Mouse (Mus musculus) embryonic facial prominence, embryonic 11.5 days (tissue): ENCODE measurements at regions not wholly inside any gene's neighbourhood (a gene's known extent, or its start where the extent isn't known, plus 50 kb on each side); places are given as distances from the start of the nearest gene placed in this dataset.

ENCODE experiments used
- ATAC-seq: fragments of 200-750 bp; cut with Nextera tagmentation; replicated peaks from 2 replicates; pipeline ENCODE4 v1.8.0; 2017; ENCODE audit warnings: low read depth; ENCODE audit not compliant: insufficient number of reproducible peaks, low FRiP score, low TSS enrichment
- DNase-seq: peaks from one replicate; pipeline ENCODE4 v3.0.0-alpha.2; 2015; ENCODE audit warnings: low spot score
- H3K27ac ChIP-seq: fragments of 300-500 bp; sonication (generic); replicated peaks from 2 replicates; pipeline ENCODE4 v1.5.1; 2014; ENCODE audit warnings: mild to moderate bottlenecking, low read depth, low read length, control low read depth
- H3K27me3 ChIP-seq: fragments of 300-500 bp; sonication (generic); 2 replicates; pipeline ENCODE4 v1.6.1; 2014; ENCODE audit warnings: mild to moderate bottlenecking, low read length, moderate library complexity, mixed read lengths; ENCODE audit not compliant: control insufficient read depth, insufficient read depth
- H3K36me3 ChIP-seq: fragments of 300-500 bp; sonication (generic); replicated peaks from 2 replicates; pipeline ENCODE4 v1.6.1; 2014; ENCODE audit warnings: low read depth, mild to moderate bottlenecking, low read length, moderate library complexity, mixed read lengths; ENCODE audit not compliant: control insufficient read depth, insufficient read depth
- H3K4me1 ChIP-seq: fragments of 300-500 bp; sonication (generic); 2 replicates; pipeline ENCODE4 v1.6.1; 2014; ENCODE audit warnings: low read length, mixed read lengths; ENCODE audit not compliant: control insufficient read depth, insufficient read depth
- H3K4me2 ChIP-seq: fragments of 300-500 bp; sonication (generic); 2 replicates; pipeline ENCODE4 v1.6.1; 2014; ENCODE audit warnings: low read depth, mild to moderate bottlenecking, control low read depth, low read length, moderate library complexity
- H3K4me3 ChIP-seq: fragments of 300-500 bp; sonication (generic); 2 replicates; pipeline ENCODE4 v1.5.1; 2014; ENCODE audit warnings: low read depth, low read length, control low read depth
- H3K9ac ChIP-seq: fragments of 300-500 bp; sonication (generic); replicated peaks from 2 replicates; pipeline ENCODE4 v1.6.1; 2014; ENCODE audit warnings: mild to moderate bottlenecking, control low read depth, low read length
- H3K9me3 ChIP-seq: fragments of 300-500 bp; sonication (generic); replicated peaks from 2 replicates; pipeline ENCODE4 v1.6.1; 2016; ENCODE audit warnings: mild to moderate bottlenecking, low read length, inconsistent platforms, mixed read lengths; ENCODE audit not compliant: control insufficient read depth
- WGBS: fragments of 180-500 bp; shearing (Covaris S2); extraction: QIAGEN DNeasy Blood & Tissue Kit; methylation state at CpG from one replicate; pipeline ENCODE4 v1.1.7; 2014; 5-methylcytosine and 5-hydroxymethylcytosine counted together

DNA sequence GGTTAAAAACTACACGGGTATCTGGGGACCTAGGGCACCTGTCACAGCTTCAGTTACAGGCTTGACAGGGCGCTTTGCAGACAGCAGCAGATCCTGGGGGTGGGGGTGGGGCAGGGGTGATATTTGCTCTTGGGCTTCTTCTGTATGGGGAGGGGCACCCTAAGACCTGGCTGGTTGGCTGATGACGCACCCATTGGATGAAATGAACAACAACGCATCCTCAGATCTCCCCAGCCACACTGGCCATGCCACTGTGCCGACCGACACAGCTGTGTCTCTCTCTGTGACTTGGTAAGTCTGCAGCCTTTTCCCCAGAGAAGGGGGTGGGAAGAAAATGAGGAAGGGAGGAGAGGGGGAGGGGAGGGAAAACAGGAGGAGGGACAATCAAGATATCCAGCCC is 114.3 kb downstream of the Tfap2c start:
- ATAC-seq, result no peak
- no peak overlapping the region for H3K9ac ChIP-seq

DNA sequence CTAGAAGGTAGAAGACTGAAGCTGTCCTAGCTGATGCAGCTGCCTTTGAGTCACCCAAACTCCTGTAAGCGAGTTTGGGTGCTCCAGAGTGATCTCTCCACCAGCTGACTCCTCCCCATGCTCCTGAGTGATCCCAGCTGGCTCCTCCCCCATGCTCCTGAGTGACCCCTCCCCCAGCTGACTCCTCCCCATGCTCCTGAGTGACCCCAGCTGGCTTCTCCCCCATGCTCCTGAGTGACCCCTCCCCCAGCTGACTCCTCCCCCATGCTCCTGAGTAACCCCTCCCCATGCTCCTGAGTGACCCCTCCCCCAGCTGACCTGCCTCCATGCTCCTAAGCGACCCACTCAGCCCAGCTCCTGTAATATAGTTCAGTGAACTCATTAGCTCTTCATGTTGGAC is 123.7 kb downstream of the Tfap2c start:
- H3K27ac ChIP-seq, result no peak overlapping the region
- no peaks in the 10 kb centered on the region for H3K27me3 ChIP-seq
- no peaks in the 10 kb centered on the region for H3K4me1 ChIP-seq
- ATAC-seq (no peak), DNase-seq (no peak)
- 14% methylated on average over 2 of the region's 2 CpGs for WGBS
- no peaks in the 10 kb centered on the region for H3K36me3 ChIP-seq
- H3K4me2 ChIP-seq, result no peak overlapping the region
- H3K4me3 ChIP-seq, result no peak overlapping the region
- H3K9ac ChIP-seq, result no peak overlapping the region
- H3K9me3 ChIP-seq, result no peaks in the 10 kb centered on the region

More for the DNA sequence above, 114.3 kb downstream of the Tfap2c start:
- Histone ChIP-seq H3K9me3 (no peaks in the 10 kb centered on the region), H3K4me1 (peaks cover 7% of the 10 kb centered on the region; the same call in 1 of the 2 replicates), H3K27me3 (no peaks in the 10 kb centered on the region), H3K4me2 (peak overlapping the region; percentile 13; the same call in 1 of the 2 replicates), H3K27ac (no peak overlapping the region), H3K4me3 (no peak overlapping the region), H3K36me3 (no peaks in the 10 kb centered on the region)
- DNase-seq, result no peak
- WGBS, result 8% methylated on average over 6 of the region's 6 CpGs

DNA sequence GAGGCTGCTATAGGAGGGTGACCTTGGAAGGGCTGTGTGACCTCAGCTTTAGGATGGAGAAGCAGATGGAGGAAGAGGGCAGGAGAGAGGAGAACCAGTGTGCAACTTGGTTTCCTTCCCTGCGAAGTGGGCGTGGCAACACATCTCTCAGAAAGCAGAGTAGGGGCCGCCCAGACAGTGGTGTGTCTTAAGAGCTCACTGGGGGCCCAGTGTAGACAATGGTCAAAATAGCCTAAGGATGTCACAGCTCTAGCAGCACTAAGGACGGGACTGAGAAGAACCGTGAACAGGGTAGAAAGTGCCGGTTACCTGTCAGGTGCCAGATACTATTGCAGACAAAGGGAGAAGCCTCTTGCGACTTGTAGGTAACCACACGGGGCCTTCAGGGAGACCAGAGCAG is 125.2 kb downstream of the Tfap2c start:
- DNase-seq, result no peak
- Histone ChIP-seq H3K4me1 (no peaks in the 10 kb centered on the region), H3K27me3 (no peaks in the 10 kb centered on the region), H3K9me3 (no peaks in the 10 kb centered on the region), H3K27ac (no peak overlapping the region), H3K4me2 (no peak overlapping the region; the same call in 1 of the 2 replicates), H3K9ac (no peak overlapping the region), H3K36me3 (no peaks in the 10 kb centered on the region), H3K4me3 (no peak overlapping the region)
- ATAC-seq, result no peak
- WGBS, result 76% methylated on average over 8 of the region's 8 CpGs

DNA sequence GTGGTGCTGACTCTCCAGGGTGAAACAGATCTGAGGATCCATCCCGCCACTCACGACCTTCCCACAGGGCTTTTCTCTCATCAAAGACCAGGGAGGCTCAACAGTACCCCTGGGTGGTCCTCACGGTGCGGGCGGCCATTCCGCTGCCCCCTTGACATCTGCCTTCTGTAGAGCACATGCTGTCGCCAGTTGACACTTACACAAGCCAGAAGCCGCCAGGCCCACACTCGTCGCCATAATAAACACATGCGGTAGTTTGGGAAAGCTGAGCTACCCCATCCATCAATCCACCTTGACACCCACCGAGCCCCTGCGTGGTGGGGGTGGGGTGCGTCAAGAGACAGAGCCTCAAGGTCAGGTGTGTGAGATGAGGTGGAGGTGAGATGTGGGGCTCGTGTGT is 125.7 kb downstream of the Tfap2c start:
- WGBS, result 62% methylated on average over 15 of the region's 15 CpGs
- no peaks in the 10 kb centered on the region for H3K9me3 ChIP-seq
- ATAC-seq, result no peak
- no peak overlapping the region for H3K4me3 ChIP-seq
- H3K9ac ChIP-seq, result no peak overlapping the region
- no peak overlapping the region for H3K4me2 ChIP-seq
- H3K27ac ChIP-seq, result no peak overlapping the region
- H3K4me1 ChIP-seq, result no peaks in the 10 kb centered on the region
- H3K27me3 ChIP-seq, result no peaks in the 10 kb centered on the region
- no peak for DNase-seq
- no peaks in the 10 kb centered on the region for H3K36me3 ChIP-seq

DNA sequence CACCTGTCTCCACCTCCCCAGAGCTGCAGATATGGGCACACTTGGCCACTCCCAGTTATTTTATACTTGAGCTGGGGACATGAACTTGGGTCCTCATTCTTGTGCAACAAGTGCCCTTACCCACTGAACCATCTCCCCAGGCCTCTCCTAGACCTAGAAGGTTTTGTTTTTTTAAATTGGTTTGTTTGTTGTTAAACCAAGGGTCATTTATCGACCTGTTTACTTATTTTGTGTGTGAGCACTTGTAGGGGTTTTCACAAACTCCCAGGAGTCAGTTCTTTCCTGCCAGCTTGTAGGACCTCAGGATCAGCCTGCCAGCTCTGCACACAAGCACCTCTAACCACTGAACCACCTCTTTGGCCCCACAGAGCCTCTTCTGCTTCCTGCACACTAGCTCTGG is 140.8 kb downstream of the Tfap2c start:
- Histone ChIP-seq H3K9me3 (no peaks in the 10 kb centered on the region), H3K36me3 (no peaks in the 10 kb centered on the region), H3K4me3 (no peak overlapping the region), H3K27me3 (no peaks in the 10 kb centered on the region), H3K4me1 (no peaks in the 10 kb centered on the region), H3K4me2 (no peak overlapping the region), H3K9ac (no peak overlapping the region), H3K27ac (no peak overlapping the region)
- ATAC-seq, result no peak
- whole genome bisulfite sequencing, result 96% methylated on average over 1 of the region's 1 CpGs
- no peak for DNase-seq

DNA sequence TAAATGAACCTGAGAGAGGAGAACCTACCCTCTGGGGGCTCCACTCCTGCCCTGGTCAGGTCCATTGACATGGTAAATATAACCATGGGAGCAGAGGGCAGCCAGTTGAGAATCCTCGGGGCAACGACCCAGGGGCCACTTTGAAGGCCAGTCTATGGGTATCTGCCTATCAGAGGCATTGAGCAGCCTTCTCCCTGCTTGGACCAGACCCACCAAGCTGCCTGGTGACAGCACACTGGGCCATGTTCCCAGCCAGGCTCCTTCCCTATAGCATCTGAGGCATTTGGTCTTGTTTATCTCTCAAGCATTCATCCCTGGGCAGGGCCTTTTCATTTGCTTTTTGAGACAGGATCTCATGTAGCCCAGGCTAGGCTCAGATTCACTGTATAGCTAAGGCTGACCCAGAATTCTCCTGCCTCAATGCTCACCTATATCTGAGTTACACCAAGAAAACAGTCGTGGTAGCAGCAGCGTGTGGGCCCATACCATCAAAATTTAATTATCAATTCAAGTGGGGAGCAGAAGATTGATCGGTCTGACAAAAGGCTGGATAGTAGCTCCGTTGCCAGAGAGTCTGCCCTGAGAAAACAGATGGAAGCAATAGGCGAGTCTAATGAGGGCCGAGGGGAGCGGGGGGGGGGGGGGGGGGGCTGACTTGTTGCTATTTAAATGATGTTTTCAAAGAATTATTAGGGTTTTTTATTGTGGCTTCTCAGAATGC is 141.7 kb downstream of the Tfap2c start:
- no peak for DNase-seq
- Histone ChIP-seq H3K9ac (no peak overlapping the region), H3K9me3 (no peaks in the 10 kb centered on the region), H3K27ac (no peak overlapping the region), H3K36me3 (no peaks in the 10 kb centered on the region), H3K4me2 (no peak overlapping the region), H3K4me3 (no peak overlapping the region), H3K27me3 (no peaks in the 10 kb centered on the region), H3K4me1 (no peaks in the 10 kb centered on the region)
- 43% methylated on average over 9 of the region's 9 CpGs for WGBS
- ATAC-seq, result no peak; the same call in 1 of the 2 replicates

DNA sequence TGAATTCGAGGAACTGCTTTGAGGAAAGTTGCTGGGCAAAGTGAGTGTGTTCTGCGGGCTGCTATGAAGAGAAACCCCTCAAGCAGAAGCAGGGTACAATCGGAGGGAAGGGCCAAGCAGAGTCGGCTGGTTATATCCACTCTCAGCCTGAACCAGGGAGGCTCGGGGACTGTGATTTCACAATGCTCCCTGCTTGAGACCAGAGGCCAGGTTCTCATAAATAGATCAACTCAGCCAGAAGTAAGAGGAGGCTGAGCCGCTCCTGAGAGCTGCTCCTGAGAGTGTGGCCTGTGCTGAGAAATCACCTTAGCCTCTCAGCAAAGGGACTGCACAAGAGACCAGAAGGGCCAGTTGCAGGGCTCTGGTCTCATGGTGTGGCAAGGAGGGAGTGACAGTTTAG is 149.6 kb downstream of the Tfap2c start:
- Histone ChIP-seq H3K27me3 (no peaks in the 10 kb centered on the region), H3K36me3 (no peaks in the 10 kb centered on the region), H3K4me2 (no peak overlapping the region), H3K9me3 (no peaks in the 10 kb centered on the region), H3K9ac (no peak overlapping the region), H3K4me1 (no peaks in the 10 kb centered on the region), H3K4me3 (no peak overlapping the region), H3K27ac (no peak overlapping the region)
- no peak for DNase-seq
- 72% methylated on average over 6 of the region's 6 CpGs for WGBS
- ATAC-seq, result no peak

DNA sequence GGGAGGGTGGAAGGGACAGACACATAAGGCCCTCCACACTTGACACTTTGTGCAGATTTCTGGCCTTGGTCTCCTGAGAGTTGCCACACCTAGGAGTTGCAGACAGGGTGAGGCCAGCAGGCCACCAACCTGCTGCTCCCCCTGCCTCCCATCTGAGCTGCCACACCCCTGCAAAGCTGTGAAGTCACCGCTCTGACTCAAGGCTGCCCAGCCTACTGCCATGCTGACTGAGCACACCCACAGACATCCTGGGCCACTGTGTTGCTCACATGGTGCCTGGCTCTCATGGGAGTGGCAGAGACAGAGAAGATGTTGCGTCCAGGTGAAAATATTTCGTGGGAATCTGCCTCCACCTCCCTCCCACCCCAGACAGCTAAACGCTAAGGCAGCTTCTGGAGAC is 150.3 kb downstream of the Tfap2c start:
- DNase-seq, result no peak
- H3K4me1 ChIP-seq, result no peaks in the 10 kb centered on the region
- no peaks in the 10 kb centered on the region for H3K36me3 ChIP-seq
- WGBS, result 81% methylated on average over 4 of the region's 4 CpGs
- no peak overlapping the region for H3K9ac ChIP-seq
- no peaks in the 10 kb centered on the region for H3K9me3 ChIP-seq
- no peak overlapping the region for H3K4me2 ChIP-seq
- ATAC-seq, result no peak
- no peak overlapping the region for H3K4me3 ChIP-seq
- H3K27me3 ChIP-seq, result no peaks in the 10 kb centered on the region
- H3K27ac ChIP-seq, result no peak overlapping the region
